Mouse (Mus musculus) brain, embryonic 14.5 days (tissue): ENCODE data around the gene Tex22. TPM values are rescaled to one million over a fixed set of nuclear protein-coding genes. Genes with fewer than 3 reads are reported as not detected.
A peak's percentile ranks its signal among the peaks of the same experiment; 100 is the strongest.

Experiments
- DNase-seq: peaks from one replicate; pipeline ENCODE4 v3.0.0-alpha.2; 2011; ENCODE audit warnings: low read depth
- CTCF ChIP-seq: fragments of 200-500 bp; IDR thresholded peaks from 2 replicates; pipeline ENCODE4 v1.5.1; 2012; ENCODE audit warnings: inconsistent platforms, mild to moderate bottlenecking, moderate library complexity, borderline replicate concordance; ENCODE audit not compliant: insufficient read depth, insufficient read length; ENCODE audit errors: extremely low read depth
- POLR2A ChIP-seq: fragments of 200-500 bp; IDR thresholded peaks from 2 replicates; pipeline ENCODE4 v1.6.1; 2012; ENCODE audit warnings: mild to moderate bottlenecking, inconsistent platforms, borderline replicate concordance; ENCODE audit not compliant: poor library complexity, insufficient read depth, insufficient read length, severe bottlenecking; ENCODE audit errors: extremely low read depth
- polyA plus RNA-seq: library from polyadenylated mRNA; depleted of rRNA; stranded (reverse); fragments of >200 nt; gene quantifications from 2 replicates; pipeline ENCODE4 v1.2.3, GENCODE M21; 2012

The Tex22 gene
- polyA plus RNA-seq, 1 experiment = 0.14 TPM

DNA sequence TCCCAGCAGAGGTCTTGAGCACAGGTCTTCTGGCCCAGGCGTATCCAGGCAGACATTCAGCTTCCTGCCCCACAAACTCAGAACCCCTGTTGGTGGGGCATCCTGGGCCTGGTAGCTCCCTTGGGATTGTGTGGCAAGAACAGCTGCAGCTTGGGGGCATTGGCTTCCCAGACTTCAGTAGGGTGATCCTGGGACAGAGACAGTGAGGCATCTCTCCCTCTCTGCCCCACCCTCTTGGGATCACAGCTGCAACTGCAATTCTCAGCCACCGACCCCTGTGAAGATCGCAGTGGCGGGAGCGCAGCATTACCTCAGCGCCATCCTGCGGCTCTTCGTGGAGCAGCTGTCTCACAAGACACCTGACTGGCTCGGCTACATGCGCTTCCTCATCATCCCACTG, 12.1 kb upstream of the Tex22 start:
- TF ChIP-seq CTCF = no peak
- TF ChIP-seq POLR2A = no peak
- DNase-seq = no peak

DNA sequence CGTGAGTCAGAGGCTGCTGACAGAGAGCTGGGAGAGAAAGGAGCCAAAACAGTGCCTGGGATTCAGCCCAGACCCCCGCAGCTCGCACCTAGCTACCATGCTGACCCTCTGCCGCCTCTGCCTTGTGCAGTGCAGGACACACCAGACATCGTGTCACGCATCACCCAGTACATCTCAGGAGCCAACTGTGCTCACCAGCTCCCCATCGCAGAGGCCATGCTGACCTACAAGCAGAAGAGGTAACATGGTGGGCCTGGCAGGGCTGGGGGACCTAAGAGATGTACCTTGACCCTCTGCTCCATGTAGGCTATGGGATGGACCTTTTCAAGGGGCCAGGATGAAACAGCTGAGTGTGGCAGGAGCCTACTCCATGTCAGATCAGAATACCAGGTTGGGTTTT, 10.6 kb upstream of the Tex22 start:
- no peak for DNase-seq
- TF ChIP-seq POLR2A = no peak
- TF ChIP-seq CTCF = no peak

DNA sequence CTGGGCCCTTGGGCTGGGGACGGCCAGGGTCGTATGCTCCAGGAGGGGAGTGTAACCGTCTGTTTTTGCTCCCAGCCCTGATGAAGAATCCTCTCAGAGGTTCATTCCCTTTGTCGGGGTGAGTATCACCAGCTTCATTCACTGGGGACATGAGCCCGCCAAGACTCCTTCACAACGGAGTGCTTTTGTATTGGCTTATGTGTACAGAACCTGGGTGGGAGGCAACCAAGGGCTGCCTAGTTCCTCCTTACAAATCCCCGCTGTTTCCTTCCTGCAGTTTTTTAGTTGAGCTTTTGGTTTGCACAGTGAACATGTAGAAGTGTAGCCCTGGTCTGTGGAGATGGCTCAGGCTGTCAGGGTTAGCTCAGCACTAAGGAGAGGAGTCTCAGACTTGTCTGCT, 6.3 kb upstream of the Tex22 start:
- DNase-seq = no peak
- TF ChIP-seq CTCF = no peak
- TF ChIP-seq POLR2A = no peak

DNA sequence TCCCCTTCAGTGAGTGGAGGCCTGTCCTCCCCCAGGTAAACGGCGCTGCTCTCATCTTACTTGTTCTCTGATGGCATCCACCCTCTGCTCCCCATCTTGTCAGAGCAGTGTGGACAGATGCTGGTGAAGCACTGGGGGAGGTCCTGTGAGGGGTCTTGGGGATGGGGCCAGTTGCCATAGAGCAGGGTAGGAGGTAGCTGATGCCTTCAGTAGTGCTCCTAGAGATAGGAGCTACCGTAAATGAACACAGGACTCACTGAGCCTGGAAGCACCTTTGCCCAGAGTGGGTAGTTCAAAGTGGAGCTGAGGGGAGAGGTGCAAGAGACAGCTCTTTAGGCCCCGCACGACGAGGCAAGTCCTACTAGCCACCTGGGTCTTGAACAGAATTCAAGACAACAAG, 4.9 kb upstream of the Tex22 start:
- no peak for DNase-seq
- TF ChIP-seq POLR2A (no peak), CTCF (no peak)

DNA sequence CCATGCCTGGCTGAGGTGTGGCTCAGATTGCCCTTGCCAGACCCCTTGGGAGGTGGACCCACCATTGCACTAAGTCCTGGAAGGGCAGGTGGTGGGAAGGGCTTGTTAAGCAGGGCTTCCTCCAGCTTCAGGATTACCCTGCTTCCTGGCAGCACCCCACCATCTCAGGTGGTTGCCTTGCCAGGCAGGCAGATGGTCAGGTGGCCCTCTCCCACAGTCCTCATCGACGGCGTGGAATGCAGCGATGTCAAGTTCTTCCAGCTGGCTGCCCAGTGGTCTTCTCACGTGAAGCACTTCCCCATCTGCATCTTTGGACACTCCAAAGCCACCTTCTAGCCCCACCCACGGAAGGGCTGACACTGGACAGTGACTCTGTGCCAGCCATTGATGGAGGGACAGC, 3.0 kb upstream of the Tex22 start:
- DNase-seq = no peak
- TF ChIP-seq CTCF (no peak), POLR2A (no peak)

DNA sequence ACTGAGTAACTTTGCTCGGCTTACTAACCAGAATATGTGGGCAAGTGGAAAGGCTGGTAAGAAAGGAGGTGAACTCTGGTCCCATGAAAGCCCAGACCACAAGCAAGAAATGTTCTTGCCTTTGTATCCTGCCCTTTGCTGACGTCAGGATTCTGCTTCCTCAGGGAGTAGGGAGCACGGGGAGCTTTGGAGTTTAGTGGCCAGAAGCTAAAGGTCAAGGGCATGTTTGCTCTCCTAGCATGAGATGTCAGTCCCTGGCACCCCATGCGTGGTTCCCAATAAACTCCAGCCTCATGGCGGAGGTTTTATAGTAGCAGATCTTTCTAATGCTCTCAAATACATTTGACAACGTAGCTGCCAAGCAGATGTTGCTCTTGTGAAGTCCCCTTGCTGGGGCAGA, 2.5 kb upstream of the Tex22 start:
- no peak for DNase-seq
- TF ChIP-seq POLR2A = no peak
- no peak for TF ChIP-seq CTCF

DNA sequence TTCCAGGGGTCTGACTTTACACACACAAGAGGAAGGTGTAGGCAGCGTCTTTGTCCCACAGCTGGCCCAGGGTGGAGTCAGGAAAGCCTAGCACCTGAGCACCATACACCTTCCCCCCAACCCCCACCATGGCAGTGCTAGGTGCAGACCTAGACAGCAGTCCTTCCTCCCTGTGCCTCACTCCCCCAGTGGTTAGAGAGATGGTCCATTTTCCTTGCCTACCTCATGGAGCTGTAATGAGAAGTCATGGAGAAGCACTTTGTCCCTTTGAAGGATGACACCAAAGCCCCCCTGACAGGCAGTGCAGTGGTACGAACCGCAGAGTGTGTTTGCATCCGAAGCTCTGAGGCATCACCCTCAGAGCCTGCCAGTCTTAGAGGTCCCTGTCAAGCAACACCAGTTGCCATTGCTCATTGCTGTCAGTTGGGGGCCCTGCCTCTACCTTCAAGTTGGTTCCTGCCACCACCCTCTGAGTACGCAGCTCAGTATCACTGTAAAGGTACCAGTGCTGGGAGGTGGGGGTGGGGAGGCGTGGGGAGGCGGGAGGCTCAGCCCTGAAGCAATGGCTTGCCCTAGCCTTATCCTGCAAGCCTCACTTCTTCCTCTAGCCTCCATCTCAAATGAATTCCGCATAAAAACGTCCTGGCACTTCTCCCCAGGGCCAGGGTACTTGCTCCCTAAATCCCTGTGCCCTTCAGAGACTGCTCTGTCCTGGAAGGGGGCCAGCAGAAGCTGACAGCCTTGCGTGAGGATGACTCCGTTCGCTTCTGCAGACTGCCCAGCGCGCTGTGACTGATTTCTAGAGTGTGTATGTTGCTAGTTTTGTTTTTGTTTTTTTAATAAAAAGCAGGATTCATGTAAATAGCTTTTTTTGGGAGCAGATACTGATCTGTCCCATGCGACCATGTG, 628 bp upstream of the Tex22 start:
- no peak for TF ChIP-seq CTCF
- TF ChIP-seq POLR2A = no peak
- DNase-seq = peak; percentile 49

DNA sequence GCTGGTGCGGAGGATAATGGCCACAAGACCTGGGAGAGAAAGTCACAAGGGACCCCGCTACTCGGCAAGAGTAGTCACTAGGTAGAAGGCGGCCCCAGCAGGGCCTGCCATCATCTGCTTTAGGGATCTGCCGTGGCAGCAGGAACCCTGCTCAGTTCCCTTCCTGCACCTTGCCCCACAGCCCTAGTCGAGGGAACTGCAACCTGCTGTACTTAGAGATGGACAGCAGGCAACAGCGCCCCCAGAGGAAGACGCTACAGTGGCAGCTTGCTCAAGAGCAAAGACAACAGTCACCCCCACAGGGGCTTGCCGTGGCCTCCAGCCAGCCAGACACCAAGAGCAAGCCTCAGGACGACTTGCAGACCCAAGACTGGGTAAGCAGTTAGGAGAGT, 757 bp downstream of the Tex22 start:
- TF ChIP-seq POLR2A (peak; percentile 30; the same call in 1 of the 2 replicates), CTCF (peak; percentile 96)

DNA sequence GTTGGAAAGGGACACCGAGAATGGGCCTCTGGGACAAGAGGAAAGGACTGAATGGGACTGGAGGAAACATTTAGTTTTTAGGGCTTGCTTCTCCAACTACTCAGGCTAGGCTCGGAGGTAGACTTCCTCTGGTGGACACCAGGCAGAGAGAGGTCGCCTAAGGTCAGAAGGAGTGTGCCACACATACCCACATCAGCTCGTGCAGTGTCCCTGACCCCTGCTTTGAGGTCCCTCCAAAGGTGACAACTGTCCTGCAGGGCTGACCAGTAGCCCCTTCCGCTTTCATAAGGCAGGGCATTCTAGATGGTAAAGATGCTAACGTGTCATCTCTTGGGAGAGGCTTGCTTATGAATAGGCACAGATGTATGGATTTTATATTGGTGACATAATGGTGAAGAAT, 1.2 kb downstream of the Tex22 start:
- no peak for DNase-seq

More for the DNA sequence above, 757 bp downstream of the Tex22 start:
- DNase-seq = peak; percentile 96

DNA sequence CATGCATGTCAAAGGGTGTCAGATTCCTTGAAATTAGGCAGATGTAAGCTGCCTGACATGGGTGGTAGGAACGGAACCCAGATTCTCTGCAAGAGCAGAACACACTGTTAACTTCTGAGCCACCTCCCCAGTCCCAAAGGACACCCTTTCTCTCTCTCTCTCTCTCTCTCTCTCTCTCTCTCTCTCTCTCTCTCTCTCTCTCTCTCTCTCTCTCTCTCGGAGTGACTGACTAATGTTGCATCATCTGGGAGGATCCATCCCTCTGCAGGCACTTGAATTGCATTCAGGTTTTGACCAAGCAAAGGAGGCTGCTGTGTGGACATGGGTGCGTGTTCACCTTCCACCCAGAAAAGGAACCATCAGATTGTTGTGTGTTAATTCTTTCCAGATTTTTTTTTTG, 13.0 kb downstream of the Tex22 start:
- no peak for DNase-seq
- no peak for TF ChIP-seq CTCF
- no peak for TF ChIP-seq POLR2A

More for the DNA sequence above, 1.2 kb downstream of the Tex22 start:
- TF ChIP-seq POLR2A (no peak), CTCF (no peak)

DNA sequence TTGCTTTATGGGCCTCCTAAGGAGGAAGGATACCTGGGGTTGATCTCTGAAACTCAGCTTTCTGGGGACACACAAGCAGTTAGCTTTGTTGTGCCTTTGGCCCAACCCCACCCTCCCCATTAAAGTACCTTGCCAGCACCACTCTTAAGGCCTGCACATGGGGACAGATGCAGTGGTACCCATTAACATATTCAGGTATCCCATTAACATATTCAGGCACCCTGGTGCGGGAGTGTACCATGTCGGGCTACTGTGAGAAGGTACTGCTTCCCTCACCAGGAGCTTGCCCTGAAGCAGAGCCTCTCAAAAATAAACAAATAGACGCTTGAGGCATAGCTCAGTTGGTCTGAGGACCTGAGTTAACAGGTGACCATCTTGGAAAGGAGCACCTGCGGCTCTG, 13.7 kb downstream of the Tex22 start:
- TF ChIP-seq POLR2A (no peak), CTCF (no peak)
- DNase-seq = no peak

DNA sequence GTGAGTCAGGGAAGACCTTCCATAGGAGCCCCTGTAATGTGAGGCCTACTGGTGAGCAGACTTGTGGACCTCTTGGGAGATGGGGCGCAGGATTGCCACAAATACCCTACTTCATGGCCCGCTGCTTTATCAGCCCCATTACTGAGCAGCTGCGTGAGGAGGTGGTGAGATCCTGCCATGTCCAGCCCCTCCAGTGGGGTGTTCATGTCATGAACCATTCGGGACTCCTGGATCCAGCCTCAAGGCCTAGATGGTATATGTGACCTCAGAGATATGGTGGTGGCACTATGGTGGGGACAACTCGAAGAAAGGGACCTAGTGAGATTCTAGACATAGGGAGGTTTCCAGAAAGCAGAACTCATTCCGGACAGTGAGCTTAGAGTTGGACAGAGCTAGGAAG, 14.8 kb downstream of the Tex22 start:
- no peak for TF ChIP-seq POLR2A
- no peak for TF ChIP-seq CTCF
- DNase-seq = no peak

DNA sequence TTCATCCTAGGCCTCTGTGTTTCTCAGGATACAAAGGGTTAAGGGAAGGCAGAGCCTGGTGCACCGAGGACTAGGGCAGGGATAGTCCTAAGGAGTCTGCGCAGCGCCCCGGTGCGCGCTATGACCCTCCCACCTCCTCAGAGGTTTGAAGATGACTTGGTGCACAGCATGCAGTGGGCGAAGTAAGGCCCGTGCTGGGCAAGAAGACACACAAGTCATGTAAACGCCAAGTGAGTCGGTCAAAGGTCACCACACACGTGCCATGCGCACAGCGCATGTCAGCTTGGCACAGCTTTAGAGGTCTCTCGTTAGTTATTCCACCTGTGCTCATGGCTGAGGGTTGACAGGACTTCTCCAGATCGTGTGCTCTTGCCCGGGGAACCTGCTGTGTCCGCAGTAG, 15.8 kb downstream of the Tex22 start:
- no peak for TF ChIP-seq POLR2A
- TF ChIP-seq CTCF = no peak
- no peak for DNase-seq

DNA sequence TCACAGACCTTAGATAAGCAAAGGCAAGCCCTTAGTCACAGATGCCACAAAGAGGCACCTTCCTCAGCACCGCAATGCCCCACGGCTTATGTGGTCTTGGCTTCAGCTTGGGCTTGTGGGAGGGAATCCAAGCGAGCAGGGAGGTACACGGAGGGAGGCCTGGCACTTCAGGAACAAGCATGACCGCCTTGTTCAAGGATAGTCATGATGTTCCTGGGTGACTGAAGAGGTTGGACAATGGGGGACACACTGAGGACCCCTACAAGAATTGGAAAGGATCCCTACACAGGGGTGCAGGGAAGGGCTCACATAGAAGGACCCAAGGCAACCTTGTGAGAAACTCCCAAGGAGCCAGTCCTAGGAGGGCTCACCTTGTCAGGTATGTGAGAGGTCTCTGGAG, 22.7 kb downstream of the Tex22 start:
- DNase-seq = no peak
- TF ChIP-seq POLR2A (no peak), CTCF (no peak)
